Mouse (Mus musculus): ENCODE results near the gene Igfals. TPM values are rescaled to one million over a fixed set of nuclear protein-coding genes. Genes with fewer than 3 reads are reported as not detected.

The Igfals gene
- polyA plus RNA-seq, 1 experiment from 2014 or later, result 0.25 TPM

GRCm38 (mm10) chr17:24902671-24903474, 37.1 kb downstream of the Igfals start:
- ATAC-seq (no peak), DNase-seq (ENCODE audit: low spot score) (no peak)
- no peaks in the 10 kb centered on the region for H3K27me3 ChIP-seq (replicated peaks; ENCODE audit: control insufficient read depth, insufficient read depth, low read length)
- H3K9me3 ChIP-seq (replicated peaks; ENCODE audit: control insufficient read depth, low read length), result no peaks in the 10 kb centered on the region
- H3K9ac ChIP-seq (ENCODE audit: low read length), result no peak overlapping the region
- H3K27ac ChIP-seq (ENCODE audit: low read depth, low read length), result no peak overlapping the region
- peaks cover 100% of the 10 kb centered on the region for H3K36me3 ChIP-seq (ENCODE audit: control insufficient read depth, insufficient read depth, low read length)
- WGBS, result 71% methylated on average over 9 of the region's 9 CpGs
- H3K4me1 ChIP-seq (ENCODE audit: control insufficient read depth, insufficient read depth, low read length), result no peaks in the 10 kb centered on the region
- H3K4me3 ChIP-seq (ENCODE audit: low read depth, low read length), result no peak overlapping the region
- H3K4me2 ChIP-seq (ENCODE audit: low read length), result no peak overlapping the region

DNA sequence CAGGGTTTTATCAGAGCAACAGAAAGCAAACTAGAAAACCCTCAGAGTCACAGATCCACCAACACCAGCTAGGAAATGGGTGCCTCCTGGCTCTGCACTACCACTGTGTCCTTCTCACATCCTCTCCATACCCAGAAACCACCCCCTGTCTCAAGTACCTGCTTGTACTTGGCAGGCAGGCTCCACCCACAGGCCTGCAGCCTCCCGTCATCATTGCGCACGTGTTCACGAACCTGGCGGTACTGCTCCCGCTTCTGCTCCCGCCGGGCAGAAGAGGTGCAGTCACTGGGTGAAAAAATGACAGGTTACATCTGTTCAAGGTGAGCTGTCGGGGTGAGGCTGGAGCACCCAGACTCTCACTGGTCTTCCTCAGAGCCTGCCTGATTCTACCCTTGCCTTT, 38.0 kb downstream of the Igfals start:
- no peak overlapping the region for H3K4me3 ChIP-seq (ENCODE audit: low read depth, low read length)
- no peaks in the 10 kb centered on the region for H3K9me3 ChIP-seq (replicated peaks; ENCODE audit: control insufficient read depth, low read length)
- H3K27ac ChIP-seq (ENCODE audit: low read depth, low read length), result no peak overlapping the region
- 94% methylated on average over 9 of the region's 9 CpGs for WGBS
- H3K36me3 ChIP-seq (ENCODE audit: control insufficient read depth, insufficient read depth, low read length), result peaks cover 100% of the 10 kb centered on the region
- H3K4me1 ChIP-seq (ENCODE audit: control insufficient read depth, insufficient read depth, low read length), result no peaks in the 10 kb centered on the region
- ATAC-seq, result no peak
- no peak for DNase-seq (ENCODE audit: low spot score)
- H3K4me2 ChIP-seq (ENCODE audit: low read length), result no peak overlapping the region
- H3K27me3 ChIP-seq (replicated peaks; ENCODE audit: control insufficient read depth, insufficient read depth, low read length), result no peaks in the 10 kb centered on the region
- H3K9ac ChIP-seq (ENCODE audit: low read length), result no peak overlapping the region

DNA sequence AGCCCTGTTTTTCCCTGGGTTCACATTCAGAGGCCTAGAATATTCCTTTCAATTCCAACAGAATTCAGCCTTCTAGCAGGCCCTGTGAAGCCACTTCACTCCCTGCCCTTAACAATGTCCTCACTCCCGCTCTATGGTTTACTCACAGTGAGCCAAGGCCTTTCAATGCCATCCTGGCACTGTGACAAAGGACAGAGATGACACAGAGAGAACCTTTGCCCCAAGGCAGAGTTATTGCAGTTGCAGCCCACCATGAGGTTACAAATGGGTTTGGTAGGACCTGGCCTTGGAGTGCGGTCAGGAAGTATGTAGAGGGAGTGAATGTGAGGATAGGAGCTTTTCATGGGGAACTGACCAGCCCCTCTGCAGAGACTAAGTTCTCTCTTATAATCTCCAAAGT, 41.8 kb downstream of the Igfals start:
- Histone ChIP-seq H3K4me1 (ENCODE audit: control insufficient read depth, insufficient read depth, low read length) (no peaks in the 10 kb centered on the region), H3K27ac (ENCODE audit: low read depth, low read length) (no peak overlapping the region), H3K9ac (ENCODE audit: low read length) (no peak overlapping the region), H3K27me3 (replicated peaks; ENCODE audit: control insufficient read depth, insufficient read depth, low read length) (no peaks in the 10 kb centered on the region), H3K4me3 (ENCODE audit: low read depth, low read length) (no peak overlapping the region), H3K4me2 (ENCODE audit: low read length) (no peak overlapping the region), H3K36me3 (ENCODE audit: control insufficient read depth, insufficient read depth, low read length) (peaks cover 100% of the 10 kb centered on the region), H3K9me3 (replicated peaks; ENCODE audit: control insufficient read depth, low read length) (no peaks in the 10 kb centered on the region)
- DNase-seq (ENCODE audit: low spot score) (no peak), ATAC-seq (no peak)
- WGBS, result 95% methylated on average over 2 of the region's 2 CpGs

GRCm38 (mm10) chr17:24913984-24914383, 48.2 kb downstream of the Igfals start:
- H3K9ac ChIP-seq (ENCODE audit: low read length), result no peak overlapping the region
- DNase-seq (ENCODE audit: low spot score) (no peak), ATAC-seq (no peak)
- no peaks in the 10 kb centered on the region for H3K4me1 ChIP-seq (ENCODE audit: control insufficient read depth, insufficient read depth, low read length)
- H3K9me3 ChIP-seq (replicated peaks; ENCODE audit: control insufficient read depth, low read length), result no peaks in the 10 kb centered on the region
- H3K36me3 ChIP-seq (ENCODE audit: control insufficient read depth, insufficient read depth, low read length), result peaks cover 98% of the 10 kb centered on the region
- H3K4me3 ChIP-seq (ENCODE audit: low read depth, low read length), result no peak overlapping the region
- no peak overlapping the region for H3K4me2 ChIP-seq (ENCODE audit: low read length)
- H3K27me3 ChIP-seq (replicated peaks; ENCODE audit: control insufficient read depth, insufficient read depth, low read length), result no peaks in the 10 kb centered on the region
- H3K27ac ChIP-seq (ENCODE audit: low read depth, low read length), result no peak overlapping the region

DNA sequence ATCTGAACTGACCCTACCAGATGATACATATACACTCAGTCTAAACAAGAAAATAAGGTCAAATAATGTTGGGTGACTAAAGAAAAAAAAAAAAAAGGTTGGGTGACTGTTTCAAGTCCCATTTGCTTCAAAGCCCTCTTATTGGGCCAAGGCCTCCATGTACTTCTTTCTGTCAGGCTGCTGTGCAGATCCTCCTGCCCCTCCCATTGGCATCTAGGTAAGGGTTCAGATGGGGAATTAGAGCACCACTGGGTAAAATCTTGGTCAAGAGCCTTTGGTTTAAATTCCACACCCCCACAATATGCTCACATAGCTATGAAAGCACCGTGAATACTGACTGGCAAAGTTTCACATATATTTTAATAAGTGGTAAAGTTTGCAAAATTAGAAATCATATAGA, 57.4 kb downstream of the Igfals start:
- H3K4me2 ChIP-seq (ENCODE audit: low read length), result no peak overlapping the region
- no peaks in the 10 kb centered on the region for H3K4me1 ChIP-seq (ENCODE audit: control insufficient read depth, insufficient read depth, low read length)
- H3K27me3 ChIP-seq (replicated peaks; ENCODE audit: control insufficient read depth, insufficient read depth, low read length), result no peaks in the 10 kb centered on the region
- H3K27ac ChIP-seq (ENCODE audit: low read depth, low read length), result no peak overlapping the region
- no peak overlapping the region for H3K4me3 ChIP-seq (ENCODE audit: low read depth, low read length)
- H3K9ac ChIP-seq (ENCODE audit: low read length), result no peak overlapping the region
- 93% methylated on average over 1 of the region's 1 CpGs for WGBS
- peaks cover 92% of the 10 kb centered on the region for H3K36me3 ChIP-seq (ENCODE audit: control insufficient read depth, insufficient read depth, low read length)
- no peak for ATAC-seq
- H3K9me3 ChIP-seq (replicated peaks; ENCODE audit: control insufficient read depth, low read length), result no peaks in the 10 kb centered on the region
- DNase-seq (ENCODE audit: low spot score), result no peak

DNA sequence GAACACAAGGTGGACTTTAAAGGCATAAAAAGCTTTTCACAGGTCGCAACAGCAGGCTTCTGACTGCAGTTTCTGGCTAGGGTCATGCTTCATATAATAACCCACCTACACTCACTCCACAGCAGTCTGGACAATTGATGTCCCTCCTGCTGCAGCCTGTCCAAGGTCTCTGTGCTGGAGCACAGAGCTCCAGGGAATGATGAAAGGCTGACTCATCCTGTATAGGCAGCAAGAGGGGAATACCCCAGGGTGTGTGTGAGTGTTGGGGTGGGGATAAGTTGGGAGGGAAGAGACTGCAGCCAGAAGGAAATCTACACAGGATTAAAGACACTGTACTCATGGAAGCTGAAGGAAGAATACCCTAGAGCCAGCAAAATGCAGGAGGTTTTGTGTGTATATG, 63.7 kb downstream of the Igfals start:
- Histone ChIP-seq H3K27me3 (replicated peaks; ENCODE audit: control insufficient read depth, insufficient read depth, low read length) (no peaks in the 10 kb centered on the region), H3K4me2 (ENCODE audit: low read length) (no peak overlapping the region), H3K4me3 (ENCODE audit: low read depth, low read length) (no peak overlapping the region), H3K27ac (ENCODE audit: low read depth, low read length) (no peak overlapping the region), H3K36me3 (ENCODE audit: control insufficient read depth, insufficient read depth, low read length) (peaks cover 39% of the 10 kb centered on the region), H3K9ac (ENCODE audit: low read length) (no peak overlapping the region), H3K4me1 (ENCODE audit: control insufficient read depth, insufficient read depth, low read length) (peaks cover 2% of the 10 kb centered on the region), H3K9me3 (replicated peaks; ENCODE audit: control insufficient read depth, low read length) (no peaks in the 10 kb centered on the region)
- 87% methylated on average over 1 of the region's 1 CpGs for WGBS
- ATAC-seq (no peak), DNase-seq (ENCODE audit: low spot score) (no peak)

Other genes with a start within 250 kb of the Igfals start
- gene Tsc2, start 233.4 kb upstream of the Igfals start, polyA plus RNA-seq (2014; fragmentation: Nextera tagmentation; extraction: Ambion mirVana), result 59.8 and 66.4 TPM in 2 replicates
- gene Nthl1, start 233.3 kb upstream of the Igfals start, polyA plus RNA-seq (2014; fragmentation: Nextera tagmentation; extraction: Ambion mirVana), result 10.0 and 12.3 TPM in 2 replicates
- 22.4 and 31.3 TPM in 2 replicates for gene Slc9a3r2, start 215.7 kb upstream of the Igfals start, polyA plus RNA-seq (2014; fragmentation: Nextera tagmentation; extraction: Ambion mirVana)
- gene Npw, start 207.5 kb upstream of the Igfals start, polyA plus RNA-seq (2014; fragmentation: Nextera tagmentation; extraction: Ambion mirVana), result not detected in 2 replicates
- 14.9 and 19.7 TPM in 2 replicates for gene Zfp598, start 196.3 kb upstream of the Igfals start, polyA plus RNA-seq (2014; fragmentation: Nextera tagmentation; extraction: Ambion mirVana)
- 105 and 136 TPM in 2 replicates for gene Syngr3, start 176.0 kb upstream of the Igfals start, polyA plus RNA-seq (2014; fragmentation: Nextera tagmentation; extraction: Ambion mirVana)
- gene Gfer, start 169.8 kb upstream of the Igfals start, polyA plus RNA-seq (2014; fragmentation: Nextera tagmentation; extraction: Ambion mirVana), result 36.5 and 37.7 TPM in 2 replicates
- gene Noxo1, start 169.8 kb upstream of the Igfals start, polyA plus RNA-seq (2014; fragmentation: Nextera tagmentation; extraction: Ambion mirVana), result 2.2 and 2.4 TPM in 2 replicates
- 85.3 and 86.1 TPM in 2 replicates for gene Tbl3, start 158.3 kb upstream of the Igfals start, polyA plus RNA-seq (2014; fragmentation: Nextera tagmentation; extraction: Ambion mirVana)
- gene Rnf151, start 147.9 kb upstream of the Igfals start, polyA plus RNA-seq (2014; fragmentation: Nextera tagmentation; extraction: Ambion mirVana), result not detected in 2 replicates
- gene Rps2, start 147.9 kb upstream of the Igfals start, polyA plus RNA-seq (2014; fragmentation: Nextera tagmentation; extraction: Ambion mirVana), result 888 and 1,063 TPM in 2 replicates
- 301 and 312 TPM in 2 replicates for gene Ndufb10, start 141.5 kb upstream of the Igfals start, polyA plus RNA-seq (2014; fragmentation: Nextera tagmentation; extraction: Ambion mirVana)
- not detected in 2 replicates for gene Rpl3l, start 138.2 kb upstream of the Igfals start, polyA plus RNA-seq (2014; fragmentation: Nextera tagmentation; extraction: Ambion mirVana)
- gene Msrb1, start 129.4 kb upstream of the Igfals start, polyA plus RNA-seq (2014; fragmentation: Nextera tagmentation; extraction: Ambion mirVana), result 25.3 TPM in 2 replicates
- gene Hs3st6, start 113.0 kb upstream of the Igfals start, polyA plus RNA-seq (2014; fragmentation: Nextera tagmentation; extraction: Ambion mirVana), result 0.20 TPM in 1 of 2 replicates, not detected in the other
- gene Meiob, start 61.7 kb upstream of the Igfals start, polyA plus RNA-seq (2014; fragmentation: Nextera tagmentation; extraction: Ambion mirVana), result not detected in 2 replicates
- 49.7 and 52.8 TPM in 2 replicates for gene Hagh, start 25.9 kb upstream of the Igfals start, polyA plus RNA-seq (2014; fragmentation: Nextera tagmentation; extraction: Ambion mirVana)
- gene Fahd1, start 15.6 kb upstream of the Igfals start, polyA plus RNA-seq (2014; fragmentation: Nextera tagmentation; extraction: Ambion mirVana), result 18.4 and 19.2 TPM in 2 replicates
- gene Nubp2, start 20.4 kb downstream of the Igfals start, polyA plus RNA-seq (2014; fragmentation: Nextera tagmentation; extraction: Ambion mirVana), result 89.6 and 96.1 TPM in 2 replicates
- gene Spsb3, start 20.6 kb downstream of the Igfals start, polyA plus RNA-seq (2014; fragmentation: Nextera tagmentation; extraction: Ambion mirVana), result 78.3 and 85.0 TPM in 2 replicates
- 18.2 and 23.3 TPM in 2 replicates for gene Eme2, start 29.1 kb downstream of the Igfals start, polyA plus RNA-seq (2014; fragmentation: Nextera tagmentation; extraction: Ambion mirVana)
- 73.5 and 78.4 TPM in 2 replicates for gene Mrps34, start 29.1 kb downstream of the Igfals start, polyA plus RNA-seq (2014; fragmentation: Nextera tagmentation; extraction: Ambion mirVana)
- gene Nme3, start 30.5 kb downstream of the Igfals start, polyA plus RNA-seq (2014; fragmentation: Nextera tagmentation; extraction: Ambion mirVana), result 79.7 and 93.4 TPM in 2 replicates
- gene Mapk8ip3, start 71.0 kb downstream of the Igfals start, polyA plus RNA-seq (2014; fragmentation: Nextera tagmentation; extraction: Ambion mirVana), result 49.9 and 76.1 TPM in 2 replicates
- 73.4 and 81.1 TPM in 2 replicates for gene Jpt2, start 94.7 kb downstream of the Igfals start, polyA plus RNA-seq (2014; fragmentation: Nextera tagmentation; extraction: Ambion mirVana)
- gene Cramp1l, start 149.8 kb downstream of the Igfals start, polyA plus RNA-seq (2014; fragmentation: Nextera tagmentation; extraction: Ambion mirVana), result 5.4 and 7.5 TPM in 2 replicates
- 16.1 and 20.4 TPM in 2 replicates for gene Ift140, start 150.1 kb downstream of the Igfals start, polyA plus RNA-seq (2014; fragmentation: Nextera tagmentation; extraction: Ambion mirVana)
- 11.8 and 13.6 TPM in 2 replicates for gene Tmem204, start 217.6 kb downstream of the Igfals start, polyA plus RNA-seq (2014; fragmentation: Nextera tagmentation; extraction: Ambion mirVana)
- 27.3 and 40.0 TPM in 2 replicates for gene Telo2, start 250.0 kb downstream of the Igfals start, polyA plus RNA-seq (2014; fragmentation: Nextera tagmentation; extraction: Ambion mirVana)

Measured in forebrain, embryonic 14.5 days (tissue).